Mouse (Mus musculus) testis, adult 2 months (tissue): ENCODE measurements around the gene Rbm41. TPM values are rescaled to one million over a fixed set of nuclear protein-coding genes. Genes with fewer than 3 reads are reported as not detected.
A peak's percentile ranks its signal among the peaks of the same experiment; 100 is the strongest.

ENCODE experiments used
- H3K27ac ChIP-seq: fragments of 200-500 bp; 2 replicates; pipeline ENCODE4 v1.5.1; 2012; ENCODE audit warnings: low read depth, low read length; ENCODE audit not compliant: control insufficient read depth, insufficient read depth
- H3K27me3 ChIP-seq: fragments of 200-500 bp; 2 replicates; pipeline ENCODE4 v1.6.1; 2012; ENCODE audit warnings: mild to moderate bottlenecking, low read length, moderate library complexity; ENCODE audit not compliant: control insufficient read depth, insufficient read depth
- H3K36me3 ChIP-seq: fragments of 200-500 bp; 2 replicates; pipeline ENCODE4 v1.6.1; 2012; ENCODE audit warnings: mild to moderate bottlenecking, low read length; ENCODE audit not compliant: control insufficient read depth, insufficient read depth
- H3K4me1 ChIP-seq: fragments of 200-500 bp; 2 replicates; pipeline ENCODE4 v1.6.1; 2012; ENCODE audit warnings: low read length; ENCODE audit not compliant: control insufficient read depth, insufficient read depth
- H3K4me3 ChIP-seq: fragments of 200-500 bp; 2 replicates; pipeline ENCODE4 v1.5.1; 2012; ENCODE audit warnings: low read depth, mild to moderate bottlenecking, low read length, moderate library complexity, mixed read lengths; ENCODE audit not compliant: control insufficient read depth
- CTCF ChIP-seq: fragments of 200-500 bp; IDR thresholded peaks from 2 replicates; pipeline ENCODE4 v1.5.1; 2012; ENCODE audit warnings: low read depth, mild to moderate bottlenecking, inconsistent platforms, low read length, moderate library complexity; ENCODE audit not compliant: control insufficient read depth, insufficient read depth, insufficient replicate concordance
- POLR2A ChIP-seq: fragments of 200-500 bp; IDR thresholded peaks from 2 replicates; pipeline ENCODE4 v1.6.1; 2012; ENCODE audit warnings: low read depth, mild to moderate bottlenecking, inconsistent platforms, low read length, moderate library complexity; ENCODE audit not compliant: control insufficient read depth
- polyA plus RNA-seq: library from polyadenylated mRNA; depleted of rRNA; stranded (reverse); fragments of >200 nt; gene quantifications from 2 replicates; pipeline ENCODE4 v1.2.3, GENCODE M21; 2012

Rbm41 gene
- polyA plus RNA-seq, 1 experiment, result 0.35 TPM

DNA sequence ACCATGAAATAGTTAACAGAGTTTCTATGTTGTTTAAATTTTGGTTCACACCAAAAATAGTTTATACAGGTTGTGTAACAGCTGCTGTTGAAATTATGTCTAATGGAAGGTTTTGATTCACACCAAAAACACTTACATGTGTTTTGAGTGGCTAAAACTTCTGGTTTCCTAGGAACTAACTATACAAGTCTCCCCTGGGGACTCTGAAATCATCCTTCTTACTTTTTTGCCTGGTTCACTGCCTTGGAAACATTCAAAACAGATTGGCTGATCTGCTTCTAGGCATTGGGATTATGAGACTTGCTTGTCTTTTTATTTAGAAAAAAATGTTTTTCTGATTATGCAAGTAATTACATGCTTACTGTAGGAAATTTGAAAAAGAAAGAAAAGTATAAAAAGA lies 115.2 kb downstream of the Rbm41 start:
- H3K36me3 ChIP-seq, result no peaks in the 10 kb centered on the region
- no peak for TF ChIP-seq CTCF
- H3K4me3 ChIP-seq, result no peak overlapping the region
- H3K27ac ChIP-seq, result no peak overlapping the region
- no peaks in the 10 kb centered on the region for H3K27me3 ChIP-seq
- H3K4me1 ChIP-seq, result no peaks in the 10 kb centered on the region

DNA sequence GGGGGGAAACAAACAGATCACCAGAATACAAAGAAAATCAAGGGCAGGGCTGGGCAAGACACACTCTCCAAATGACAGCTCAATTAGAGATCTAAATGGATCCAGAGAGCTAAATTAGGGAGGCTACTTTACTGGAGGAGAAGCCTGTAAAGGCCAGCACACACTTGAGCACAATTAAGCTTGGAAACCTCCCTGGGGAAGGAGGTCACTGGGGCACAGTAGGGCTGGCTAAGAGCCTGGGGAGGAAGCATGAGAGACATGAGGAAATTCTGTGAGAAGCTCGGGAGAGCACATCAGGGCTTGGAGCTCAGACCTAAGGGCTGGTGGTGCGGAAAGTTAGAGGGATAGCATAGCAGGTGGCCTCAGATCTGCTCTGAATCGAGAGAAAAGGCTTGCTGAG lies 120.5 kb downstream of the Rbm41 start:
- Histone ChIP-seq H3K4me3 (no peak overlapping the region), H3K27me3 (no peaks in the 10 kb centered on the region), H3K36me3 (no peaks in the 10 kb centered on the region), H3K27ac (no peak overlapping the region), H3K4me1 (no peaks in the 10 kb centered on the region)
- TF ChIP-seq POLR2A (no peak), CTCF (no peak)

DNA sequence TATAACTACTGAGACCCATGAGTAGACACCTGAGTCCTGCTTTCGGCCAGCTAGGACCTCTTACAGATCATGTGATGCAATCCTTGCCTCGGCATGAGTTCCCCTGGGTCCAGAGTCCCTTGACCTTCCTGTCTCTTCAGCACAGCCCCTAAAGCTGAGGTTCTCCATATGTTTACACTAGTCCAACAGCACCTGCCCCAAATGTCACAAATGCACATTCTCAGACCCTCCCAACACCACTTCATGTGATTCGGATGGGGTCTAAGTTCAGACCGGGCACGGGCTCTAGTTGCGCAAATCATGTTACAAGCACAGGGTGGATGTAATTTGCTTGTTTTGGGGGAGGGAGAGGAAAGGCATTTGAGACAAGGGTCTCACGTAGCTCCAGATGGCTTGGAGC lies 121.3 kb downstream of the Rbm41 start:
- no peaks in the 10 kb centered on the region for H3K36me3 ChIP-seq
- no peak overlapping the region for H3K27ac ChIP-seq
- no peaks in the 10 kb centered on the region for H3K27me3 ChIP-seq
- H3K4me1 ChIP-seq, result no peaks in the 10 kb centered on the region
- H3K4me3 ChIP-seq, result no peak overlapping the region
- TF ChIP-seq POLR2A, result no peak
- TF ChIP-seq CTCF, result no peak

DNA sequence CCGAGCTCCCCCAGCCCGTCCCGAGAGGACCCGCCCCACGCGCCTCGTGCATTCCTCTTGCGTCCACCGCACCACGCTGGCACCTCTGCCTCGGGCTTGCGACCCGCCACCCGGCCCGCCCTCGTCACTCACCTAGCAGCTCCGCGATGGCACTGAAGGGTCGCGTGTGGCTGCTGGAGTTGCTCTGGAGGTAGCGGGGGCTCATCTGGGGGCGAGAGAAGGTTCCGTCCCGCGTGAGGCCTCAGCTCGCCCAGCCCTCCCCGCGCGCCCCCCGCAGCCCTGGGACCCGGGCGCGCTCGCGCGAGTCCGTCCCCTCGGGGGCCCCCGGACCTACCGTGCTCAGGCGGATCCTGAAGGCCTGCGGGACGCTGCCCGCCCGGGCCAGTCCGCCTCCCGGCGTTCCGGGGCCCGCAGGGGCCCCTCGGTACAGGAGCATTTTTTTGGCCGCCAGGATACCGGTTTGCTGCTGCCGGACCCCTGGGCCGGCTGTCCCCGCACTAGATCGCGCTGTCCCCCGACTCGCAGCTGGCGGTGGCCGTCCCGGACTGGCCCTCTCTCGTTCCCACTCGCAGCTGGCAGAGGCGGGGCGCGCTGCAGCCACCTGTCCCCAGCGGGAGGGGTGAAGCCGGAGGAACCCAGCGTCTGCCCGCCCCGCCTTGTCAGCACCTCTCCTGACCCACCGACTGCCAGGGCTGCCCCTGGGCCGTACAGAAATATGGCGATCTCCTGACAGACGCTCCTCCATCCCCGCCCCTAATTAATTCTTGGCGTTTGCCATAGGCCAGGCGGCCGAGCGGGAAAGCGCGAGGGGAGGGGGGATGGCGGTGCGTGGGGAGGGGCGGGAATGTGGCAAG lies 127.2 kb downstream of the Rbm41 start, which contains the start of gene Morc4:
Gene Morc4 (minus strand): TSS at position 740 of the 854 bp plus-strand sequence.
- TF ChIP-seq POLR2A (no peak), CTCF (no peak)
- no peak within 1 kb of the TSS for H3K27ac ChIP-seq
- no peaks in the 10 kb centered on the region for H3K27me3 ChIP-seq

DNA sequence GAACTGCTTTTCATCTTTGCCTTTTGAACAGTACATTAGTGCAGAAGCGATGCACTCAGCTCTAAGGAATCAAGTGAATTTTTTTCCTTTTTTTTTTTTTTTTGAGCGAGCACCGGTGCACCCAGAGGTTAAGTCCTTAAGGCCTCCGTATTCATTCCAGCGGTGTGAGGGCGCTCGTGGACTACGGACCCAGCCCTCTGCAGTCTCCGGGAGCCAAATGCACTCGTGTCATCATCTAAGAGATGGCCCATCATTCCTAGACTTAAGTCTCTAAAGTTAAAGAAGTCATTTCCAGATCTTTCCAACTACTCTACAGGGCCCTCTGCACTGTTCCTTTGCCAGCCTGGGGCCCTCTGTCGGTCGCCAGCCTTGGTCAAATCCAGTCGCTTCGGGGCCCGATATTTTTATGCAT lies 128.1 kb downstream of the Rbm41 start:
- TF ChIP-seq POLR2A, result no peak
- no peak for TF ChIP-seq CTCF

More for the DNA sequence above, 127.2 kb downstream of the Rbm41 start, which contains the start of gene Morc4:
- peak within 1 kb of the TSS; percentile 74 for H3K4me3 ChIP-seq
- H3K4me1 ChIP-seq, result no peaks in the 10 kb centered on the region; the same call in 1 of the 2 replicates
- no peaks in the 10 kb centered on the region for H3K36me3 ChIP-seq

DNA sequence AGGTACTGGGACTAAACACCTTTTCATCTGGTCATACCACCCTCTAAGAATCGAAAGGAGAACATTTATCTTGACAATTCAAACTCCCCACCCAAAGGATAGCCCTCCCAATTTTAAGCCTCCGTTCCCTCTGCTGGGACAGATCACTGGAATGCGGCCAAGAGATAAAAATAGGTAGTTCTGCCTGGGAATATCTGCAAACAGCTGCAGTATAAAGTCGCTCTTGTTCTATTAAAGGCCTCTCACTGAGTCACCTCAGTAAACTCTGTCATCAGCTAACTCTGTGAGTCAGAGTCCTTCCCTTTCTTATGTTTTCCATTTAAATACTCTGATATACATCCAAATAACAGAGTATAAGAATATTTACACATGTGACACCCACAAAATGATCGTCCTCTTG lies 139.0 kb downstream of the Rbm41 start:
- Histone ChIP-seq H3K27me3 (no peaks in the 10 kb centered on the region), H3K4me1 (no peaks in the 10 kb centered on the region), H3K27ac (no peak overlapping the region), H3K4me3 (no peak overlapping the region), H3K36me3 (no peaks in the 10 kb centered on the region)
- TF ChIP-seq CTCF (no peak), POLR2A (no peak)

More for the DNA sequence above, 128.1 kb downstream of the Rbm41 start:
- Histone ChIP-seq H3K4me1 (no peaks in the 10 kb centered on the region; the same call in 1 of the 2 replicates), H3K4me3 (no peak overlapping the region), H3K27ac (no peak overlapping the region), H3K27me3 (no peaks in the 10 kb centered on the region), H3K36me3 (no peaks in the 10 kb centered on the region)

DNA sequence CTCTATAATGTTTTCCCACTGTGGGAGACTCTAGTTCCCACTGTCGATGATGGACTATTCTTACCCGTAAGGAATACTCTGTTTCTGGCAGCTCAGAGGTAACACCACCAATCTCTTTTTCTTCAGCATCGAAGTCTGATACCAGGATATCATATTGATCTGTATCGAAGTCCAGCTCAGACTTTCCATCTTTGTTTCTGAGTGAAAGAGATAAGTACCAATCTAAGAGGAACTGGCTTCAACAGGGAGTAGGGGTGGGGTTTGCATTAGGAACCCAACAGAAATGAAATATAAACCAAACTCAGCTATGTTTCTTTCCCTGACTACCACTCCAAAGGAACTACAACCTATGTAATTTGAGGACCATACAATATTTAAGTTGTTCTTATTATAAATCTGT lies 143.6 kb downstream of the Rbm41 start:
- Histone ChIP-seq H3K27me3 (no peaks in the 10 kb centered on the region), H3K4me3 (no peak overlapping the region), H3K4me1 (no peaks in the 10 kb centered on the region), H3K27ac (no peak overlapping the region), H3K36me3 (no peaks in the 10 kb centered on the region)
- no peak for TF ChIP-seq POLR2A
- TF ChIP-seq CTCF, result no peak
